Mouse (Mus musculus): ENCODE measurements at regions not wholly inside any gene's neighbourhood (a gene's known extent, or its start where the extent isn't known, plus 50 kb on each side); places are given as distances from the start of the nearest gene placed in this dataset.

GRCm38 (mm10) chr15:52570256-52570655 lies 1314.5 kb upstream of the Gm7489 start:
- no peak for DNase-seq

GRCm38 (mm10) chr15:52577614-52578013 lies 1307.1 kb upstream of the Gm7489 start:
- DNase-seq = no peak

- no peak for DNase-seq
These were observed 1295.3 kb upstream of the Gm7489 start for GRCm38 (mm10) chr15:52589391-52589790.

GRCm38 (mm10) chr15:52599511-52599910 lies 1285.2 kb upstream of the Gm7489 start:
- DNase-seq = no peak

GRCm38 (mm10) chr15:52599957-52600356 lies 1284.7 kb upstream of the Gm7489 start:
- no peak for DNase-seq

GRCm38 (mm10) chr15:52639790-52640189 lies 1244.9 kb upstream of the Gm7489 start:
- no peak for DNase-seq

GRCm38 (mm10) chr15:52645961-52646360 lies 1238.7 kb upstream of the Gm7489 start:
- no peak for DNase-seq

GRCm38 (mm10) chr15:52657916-52658315 lies 1226.8 kb upstream of the Gm7489 start:
- no peak for DNase-seq
